ENCODE assay signal across 26 mouse cellular contexts in genomic region chr9:35004113-35004512, GRCm38 (mm10).
A peak's percentile ranks its signal among the peaks of the same experiment; 100 is the strongest.
DNase-seq lines count a peak whose midpoint lies in the region; ATAC-seq and TF ChIP-seq lines count a peak whose summit lies in the region.
"Had no signal": no experiment of that assay in that cellular context is flagged by ENCODE, and none has a peak within 500 bp of the region (broad histone marks: within the 10 kb centered on the region; RNA-seq: fewer than 3 reads in every experiment).

No protein-coding gene starts in this region.

- no peaks in the 10 kb centered on the region for H3K9me3 ChIP-seq in forebrain, postnatal 0 days (ENCODE audit: low read length)
- no peaks in the 10 kb centered on the region for H3K9me3 ChIP-seq in forebrain, embryonic 12.5 days
- no peaks in the 10 kb centered on the region for H3K9me3 ChIP-seq in kidney, postnatal 0 days (replicated peaks; ENCODE audit: low read length)
- H3K9me3 ChIP-seq in limb, embryonic 15.5 days, result no peaks in the 10 kb centered on the region
- H3K9me3 ChIP-seq: heart, embryonic 10.5 days; heart, embryonic 15.5 days; liver, embryonic 13.5 days had no signal

- peaks cover 9% of the 10 kb centered on the region; the same call in 1 of the 2 replicates for H3K36me3 ChIP-seq in forebrain, postnatal 0 days (ENCODE audit: insufficient read depth)
- no peaks in the 10 kb centered on the region for H3K36me3 ChIP-seq in forebrain, embryonic 12.5 days (replicated peaks)
- no peaks in the 10 kb centered on the region for H3K36me3 ChIP-seq in kidney, postnatal 0 days (ENCODE audit: insufficient read depth, low read length)
- no peaks in the 10 kb centered on the region for H3K36me3 ChIP-seq in limb, embryonic 15.5 days
- H3K36me3 ChIP-seq: forebrain, embryonic 10.5 days; heart, embryonic 10.5 days; heart, embryonic 15.5 days; limb, embryonic 12.5 days; liver, embryonic 13.5 days had no signal

- H3K27ac ChIP-seq in forebrain, postnatal 0 days (ENCODE audit: low read depth, low read length), result no peak overlapping the region
- no peak overlapping the region for H3K27ac ChIP-seq in forebrain, embryonic 12.5 days
- H3K27ac ChIP-seq in kidney, postnatal 0 days, result no peak overlapping the region
- no peak overlapping the region for H3K27ac ChIP-seq in limb, embryonic 15.5 days
- H3K27ac ChIP-seq: forebrain, embryonic 10.5 days; heart, embryonic 10.5 days; heart, embryonic 15.5 days; limb, embryonic 12.5 days; liver, embryonic 13.5 days; macrophage; midbrain, embryonic 13.5 days had no signal

- H3K27me3 ChIP-seq in forebrain, postnatal 0 days (ENCODE audit: insufficient read depth, low read length), result no peaks in the 10 kb centered on the region
- H3K27me3 ChIP-seq in forebrain, embryonic 12.5 days, result peaks cover 25% of the 10 kb centered on the region; the same call in 1 of the 2 replicates
- no peaks in the 10 kb centered on the region for H3K27me3 ChIP-seq in kidney, postnatal 0 days (ENCODE audit: insufficient read depth, low read length)
- H3K27me3 ChIP-seq in limb, embryonic 15.5 days, result 0 out of 2 replicates have a peak, but pooled peaks cover 3% of the 10 kb centered on the region
- H3K27me3 ChIP-seq: heart, embryonic 15.5 days; midbrain, embryonic 13.5 days had no signal

- 87% methylated on average over 4 of the region's 4 CpGs for WGBS in forebrain, postnatal 0 days
- WGBS in forebrain, embryonic 12.5 days, result 92% methylated on average over 4 of the region's 4 CpGs
- WGBS in kidney, postnatal 0 days, result 36% methylated on average over 4 of the region's 4 CpGs
- 43% methylated on average over 4 of the region's 4 CpGs for WGBS in limb, embryonic 15.5 days

- H3K4me2 ChIP-seq in forebrain, postnatal 0 days (ENCODE audit: low read depth), result no peak overlapping the region
- no peak overlapping the region for H3K4me2 ChIP-seq in forebrain, embryonic 12.5 days
- H3K4me2 ChIP-seq in kidney, postnatal 0 days (ENCODE audit: low read length), result no peak overlapping the region
- H3K4me2 ChIP-seq in limb, embryonic 15.5 days, result no peak overlapping the region
- H3K4me2 ChIP-seq: heart, embryonic 15.5 days; limb, embryonic 12.5 days; liver, embryonic 13.5 days; midbrain, embryonic 13.5 days had no signal

- H3K4me1 ChIP-seq in forebrain, postnatal 0 days (ENCODE audit: insufficient read depth), result no peaks in the 10 kb centered on the region
- H3K4me1 ChIP-seq in forebrain, embryonic 12.5 days, result no peaks in the 10 kb centered on the region
- no peaks in the 10 kb centered on the region for H3K4me1 ChIP-seq in kidney, postnatal 0 days (replicated peaks; ENCODE audit: insufficient read depth, low read length)
- peaks cover 12% of the 10 kb centered on the region; the same call in 1 of the 2 replicates for H3K4me1 ChIP-seq in limb, embryonic 15.5 days
- H3K4me1 ChIP-seq: heart, embryonic 10.5 days; limb, embryonic 12.5 days; liver, embryonic 13.5 days; midbrain, embryonic 13.5 days had no signal

- peak; percentile 58 for ATAC-seq in forebrain, postnatal 0 days
- ATAC-seq in forebrain, embryonic 12.5 days (ENCODE audit: low FRiP score), result no peak
- ATAC-seq in kidney, postnatal 0 days (replicated peaks; ENCODE audit: low FRiP score, low read depth), result 0 out of 2 replicates have a peak, but pooled peaks have one; percentile 17
- ATAC-seq in limb, embryonic 15.5 days (ENCODE audit: insufficient number of reproducible peaks, low FRiP score, low TSS enrichment, low read depth), result peak; percentile 58; the same call in 1 of the 2 replicates
- ATAC-seq: hindbrain, embryonic 16.5 days; lung, postnatal 0 days; midbrain, embryonic 13.5 days had no signal

- DNase-seq in forebrain, postnatal 0 days, result no peak
- DNase-seq in kidney, postnatal 0 days (ENCODE audit: low spot score), result no peak
- no peak for DNase-seq in kidney, postnatal 10 days
- DNase-seq in 3T3-L1 (ENCODE audit: low read depth, low spot score), result peak; percentile 61
- DNase-seq in layer of hippocampus, postnatal 36 days, result no peak
- DNase-seq in adrenal gland, postnatal 14 days, result no peak
- DNase-seq: adrenal gland, adult 8-10 months; B cell, adult 2 months; cerebellum, adult 8-10 months; cerebellum, postnatal 25 days; kidney, adult 9 months; layer of hippocampus, adult 9-11 months; liver, embryonic 13.5 days; lung, adult 18-20 months; right cerebral cortex, postnatal 4 days; thymus, postnatal 4 days had no signal

- no peak overlapping the region for H3K4me3 ChIP-seq in forebrain, postnatal 0 days (ENCODE audit: low read depth, low read length)
- no peak overlapping the region for H3K4me3 ChIP-seq in forebrain, embryonic 12.5 days (replicated peaks)
- H3K4me3 ChIP-seq in kidney, postnatal 0 days (replicated peaks; ENCODE audit: low read depth, low read length), result no peak overlapping the region
- H3K4me3 ChIP-seq in limb, embryonic 15.5 days, result no peak overlapping the region
- H3K4me3 ChIP-seq: forebrain, embryonic 10.5 days; heart, embryonic 10.5 days; heart, embryonic 15.5 days; limb, embryonic 12.5 days; liver, embryonic 13.5 days; midbrain, embryonic 13.5 days had no signal

- TF ChIP-seq CTCF in forebrain, postnatal 0 days (IDR thresholded peaks at IDR 0.05; ENCODE audit: low read depth), result no peak
- no peak for TF ChIP-seq CTCF in kidney, postnatal 0 days (IDR thresholded peaks at IDR 0.05; ENCODE audit: low read depth)

- no peak overlapping the region for H3K9ac ChIP-seq in forebrain, postnatal 0 days
- no peak overlapping the region for H3K9ac ChIP-seq in forebrain, embryonic 12.5 days
- H3K9ac ChIP-seq in kidney, postnatal 0 days (ENCODE audit: low read depth, low read length), result no peak overlapping the region
- H3K9ac ChIP-seq in limb, embryonic 15.5 days, result no peak overlapping the region
- H3K9ac ChIP-seq: heart, embryonic 15.5 days; limb, embryonic 12.5 days; liver, embryonic 13.5 days; midbrain, embryonic 13.5 days had no signal
